Mouse (Mus musculus): ENCODE data around the gene Egfl6.
"Not testable (repeated sequence)": the region's sequence is repeated elsewhere in the genome, so short reads cannot be mapped to it uniquely, and the experiment has no call there.

Gene Egfl6

DNA sequence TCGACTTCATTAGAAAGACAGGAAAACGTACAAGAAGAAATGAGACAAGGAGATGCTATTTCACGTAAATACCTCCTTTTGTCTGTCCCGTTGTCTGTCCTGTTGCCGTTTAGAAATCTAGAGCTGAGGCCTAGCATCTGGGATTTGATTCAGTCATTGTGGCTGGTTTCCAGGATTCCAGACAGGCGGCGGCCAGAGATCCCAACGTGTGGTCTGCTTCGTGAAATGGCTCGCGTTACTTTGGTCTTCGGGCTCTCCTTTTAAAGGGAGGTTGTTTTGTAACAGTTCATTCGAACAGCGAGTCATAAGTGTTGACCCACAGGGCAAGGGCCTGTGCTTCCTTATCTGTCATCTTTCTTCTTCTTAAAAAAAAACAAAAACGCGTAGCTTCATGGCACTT is 67.2 kb downstream of the Egfl6 start, which contains the start of gene Tceanc:
Tceanc (minus strand) TSS at position 223 of the 400 bp plus-strand sequence.
- no peak for DNase-seq (ENCODE audit: extremely low spot score, low read depth, low spot score)

DNA sequence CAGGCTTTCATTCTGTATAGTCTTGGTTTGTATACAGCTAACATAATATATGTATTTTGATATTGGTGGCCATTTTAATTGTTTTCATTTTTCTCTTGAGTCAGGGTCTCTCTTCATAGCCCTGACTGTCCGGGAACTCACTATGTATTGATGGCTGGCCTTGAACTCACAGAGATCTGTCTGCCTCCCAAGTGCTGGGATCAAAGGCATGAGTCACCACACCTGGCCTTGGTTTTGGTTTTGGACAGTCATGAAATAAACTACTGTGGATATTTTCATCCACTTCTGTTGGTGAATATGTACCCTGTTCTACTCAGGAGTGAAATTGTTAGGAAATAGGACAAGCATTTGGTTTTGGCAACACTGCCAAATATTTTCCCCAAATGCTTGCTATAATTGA is 68.9 kb downstream of the Egfl6 start:
- DNase-seq (ENCODE audit: extremely low spot score, low read depth, low spot score), result no peak

DNA sequence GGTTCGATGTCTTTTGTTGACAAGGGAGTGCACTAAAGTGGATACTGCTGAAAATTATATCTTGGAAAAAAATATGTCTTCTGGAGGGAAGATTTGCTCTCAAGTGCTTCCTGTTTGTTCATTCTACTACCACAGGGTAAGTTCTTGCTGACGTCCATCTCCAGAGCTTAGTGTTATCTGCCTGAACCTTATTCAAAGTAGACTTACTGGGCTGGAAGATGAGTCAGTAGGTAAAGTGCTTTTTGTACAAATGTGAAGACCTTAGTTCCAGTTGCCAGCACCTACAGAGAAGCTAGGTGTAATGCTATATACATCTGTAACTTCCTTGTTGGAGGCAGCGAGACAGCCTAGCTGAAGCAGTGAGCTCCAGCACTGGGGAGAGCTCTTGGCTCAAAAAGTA is 69.6 kb downstream of the Egfl6 start:
- no peak for DNase-seq (ENCODE audit: extremely low spot score, low read depth, low spot score)

DNA sequence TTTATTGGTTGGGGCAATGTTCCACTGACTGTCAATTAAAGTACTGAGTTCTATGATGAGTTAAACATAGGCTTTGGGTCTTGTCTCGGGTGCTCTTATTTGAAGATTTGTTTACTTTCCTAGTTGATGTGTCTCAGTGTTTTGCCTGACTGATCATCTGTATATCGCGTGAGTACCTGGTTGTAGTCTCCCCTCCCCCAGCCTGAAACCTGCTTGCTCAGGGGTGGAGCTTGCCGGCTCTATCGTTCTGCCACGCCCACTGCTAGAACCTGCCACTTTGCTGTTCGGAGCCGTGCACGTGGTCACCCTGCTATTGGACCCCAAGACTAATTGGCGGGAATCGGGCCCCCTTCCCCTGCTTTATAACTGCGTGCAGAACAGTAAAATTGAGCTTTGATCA is 71.5 kb downstream of the Egfl6 start:
- not testable (repeated sequence) for DNase-seq (ENCODE audit: extremely low spot score, low read depth, low spot score)

DNA sequence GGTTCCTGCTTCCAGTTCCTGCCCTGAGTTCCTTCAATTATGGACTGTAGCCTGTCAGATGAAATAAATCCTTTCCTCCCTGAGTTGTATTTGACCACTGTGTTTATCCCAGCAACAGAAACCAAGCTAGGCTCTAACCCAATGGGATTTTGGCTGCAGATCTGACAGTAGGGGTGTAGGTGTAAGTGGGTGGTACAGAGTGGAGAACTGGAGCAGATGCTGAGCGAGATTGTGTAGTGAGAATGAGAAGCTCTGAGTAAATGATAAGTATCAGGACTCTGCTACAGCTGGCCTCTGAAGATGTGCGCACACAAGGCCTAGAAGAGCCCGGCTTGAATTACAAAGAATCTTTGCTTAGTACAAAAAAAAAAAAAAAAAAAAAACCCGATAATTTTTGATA is 73.4 kb downstream of the Egfl6 start:
- no peak for DNase-seq (ENCODE audit: extremely low spot score, low read depth, low spot score)

DNA sequence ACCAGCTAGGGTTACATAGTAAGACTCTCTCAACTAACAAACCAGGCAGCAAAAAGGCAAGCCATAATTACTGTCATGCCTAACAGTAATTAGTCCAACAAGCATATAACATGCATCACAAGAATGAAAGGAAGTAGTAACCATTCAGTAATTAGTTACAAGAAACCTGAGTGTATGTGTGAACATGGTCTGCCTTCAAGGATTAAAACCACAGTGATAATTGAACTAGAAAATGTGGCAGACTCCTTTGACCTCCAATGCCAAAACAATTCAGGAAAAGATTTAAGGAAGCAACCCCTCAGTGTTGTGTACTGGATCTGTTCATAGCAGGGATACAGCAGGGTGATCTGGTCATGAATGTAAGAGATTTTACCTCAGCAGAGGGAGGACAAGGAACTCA is 74.4 kb downstream of the Egfl6 start:
- no peak for DNase-seq (ENCODE audit: extremely low spot score, low read depth, low spot score)

DNA sequence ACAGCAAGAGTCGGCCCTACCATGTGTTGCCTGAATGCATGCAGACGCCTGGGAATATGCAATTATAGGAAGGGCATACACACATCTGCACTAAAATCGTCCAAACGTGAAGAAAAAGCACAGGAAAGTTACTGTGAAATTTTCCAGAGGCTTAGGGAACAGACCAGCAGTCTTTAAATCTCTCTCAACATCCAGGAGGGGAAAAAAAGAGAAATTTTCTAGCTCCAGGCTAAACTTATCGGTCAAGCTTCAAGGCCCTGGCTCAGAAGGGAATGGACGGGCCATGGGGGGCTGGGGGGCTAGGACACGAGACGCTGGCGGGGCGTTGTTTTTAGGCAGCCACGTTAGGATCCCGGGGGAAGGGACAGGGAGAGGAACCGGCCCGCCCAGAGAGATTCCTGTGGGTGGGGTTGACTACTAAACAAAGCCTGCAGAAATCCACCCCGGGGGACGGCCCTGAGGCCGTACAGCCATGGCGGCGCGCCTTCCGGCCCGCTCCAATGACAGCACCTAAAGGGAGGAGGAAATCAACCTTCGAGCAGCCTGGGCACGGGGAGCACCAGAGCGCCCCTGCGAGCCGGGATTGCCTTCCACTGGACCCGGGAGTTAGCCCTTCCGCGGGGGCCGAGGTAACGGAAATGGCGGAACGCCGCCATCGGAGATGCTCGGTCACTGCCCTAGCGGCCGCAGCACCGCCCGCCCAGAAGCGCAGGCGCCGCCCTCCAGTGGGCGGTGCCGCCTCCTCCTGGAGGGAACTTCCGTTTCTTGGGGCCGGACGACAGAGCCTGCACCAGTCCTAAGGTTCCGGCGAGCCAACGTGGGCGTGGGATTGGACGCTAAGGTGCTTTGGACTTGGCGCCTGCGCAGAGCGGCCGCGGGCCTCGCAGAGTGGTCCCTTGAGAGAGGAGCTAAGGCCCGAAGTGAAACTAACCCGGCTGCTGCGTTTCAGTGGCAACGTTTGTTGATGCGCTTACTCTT is 75.5 kb downstream of the Egfl6 start:
- DNase-seq (ENCODE audit: extremely low spot score, low read depth, low spot score), result peak; percentile 67

DNA sequence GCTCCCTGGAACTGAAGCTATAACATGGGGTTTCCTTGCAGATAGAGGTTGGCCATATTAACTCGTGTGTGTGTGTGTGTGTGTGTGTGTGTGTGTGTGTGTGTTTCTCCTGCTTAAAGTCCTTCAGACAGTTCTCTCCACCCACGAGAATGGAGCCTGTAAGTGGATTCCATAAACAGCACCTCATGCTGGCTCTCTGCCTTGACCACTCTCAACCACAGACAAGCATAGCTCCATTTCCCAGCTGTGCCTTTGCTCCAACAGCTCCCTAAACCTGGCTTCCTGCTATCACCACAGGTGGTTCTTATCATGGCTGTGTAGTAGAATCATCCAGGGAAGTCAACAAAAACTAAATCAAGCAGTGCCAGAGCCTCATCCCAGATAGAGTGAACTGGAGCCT is 81.1 kb downstream of the Egfl6 start:
- DNase-seq (ENCODE audit: extremely low spot score, low read depth, low spot score), result no peak

DNA sequence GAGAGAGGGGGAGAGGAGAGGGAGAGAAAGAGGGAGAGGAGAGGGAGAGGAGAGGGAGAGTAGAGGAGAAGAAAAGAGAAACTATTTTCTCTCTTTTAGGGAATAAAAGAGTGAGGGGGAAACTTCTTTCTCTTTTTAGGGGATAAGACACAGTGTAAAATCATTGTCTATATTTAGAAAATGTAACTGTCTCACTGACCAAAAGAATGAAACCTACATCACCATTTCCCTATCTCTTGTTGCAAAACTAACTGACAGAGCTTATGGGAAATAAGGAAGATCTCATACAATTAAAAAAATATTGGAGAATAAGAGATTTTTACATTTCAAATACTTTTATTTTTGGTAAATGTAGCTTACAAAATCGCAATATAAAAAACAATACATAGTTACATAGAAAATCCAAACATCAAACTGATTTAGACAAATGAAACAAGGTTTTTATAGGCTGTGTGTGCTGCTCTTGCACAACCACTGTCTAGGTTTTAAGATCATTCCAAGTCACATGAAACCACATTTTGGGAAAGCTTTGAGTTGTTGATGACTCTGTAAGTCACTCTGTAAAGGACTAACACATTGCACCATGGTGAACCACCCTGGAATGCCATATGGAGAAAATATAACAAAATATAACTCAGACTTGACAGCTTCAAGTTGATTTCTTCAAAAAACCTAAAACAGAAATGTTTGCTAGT is 85.9 kb downstream of the Egfl6 start:
- DNase-seq (ENCODE audit: extremely low spot score, low read depth, low spot score), result no peak

DNA sequence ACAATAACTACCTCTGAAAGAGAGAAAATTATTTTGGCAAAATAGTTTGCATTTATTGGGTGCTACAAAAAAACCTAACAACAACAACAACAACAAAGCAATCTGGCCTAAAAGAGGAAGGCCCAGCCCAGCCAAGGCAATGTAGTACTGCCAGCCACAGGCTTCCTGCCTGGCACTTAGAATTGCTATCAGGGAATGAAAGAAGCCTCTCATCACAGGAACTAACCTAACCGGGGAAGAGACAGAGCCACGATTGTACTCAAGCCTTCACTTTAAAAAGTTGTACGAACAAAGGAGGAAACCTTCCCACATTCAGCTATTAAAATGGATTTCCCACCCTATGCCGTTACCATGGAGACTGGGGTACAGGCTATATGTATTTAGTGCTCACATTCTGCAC is 87.7 kb downstream of the Egfl6 start:
- DNase-seq (ENCODE audit: extremely low spot score, low read depth, low spot score), result no peak

DNA sequence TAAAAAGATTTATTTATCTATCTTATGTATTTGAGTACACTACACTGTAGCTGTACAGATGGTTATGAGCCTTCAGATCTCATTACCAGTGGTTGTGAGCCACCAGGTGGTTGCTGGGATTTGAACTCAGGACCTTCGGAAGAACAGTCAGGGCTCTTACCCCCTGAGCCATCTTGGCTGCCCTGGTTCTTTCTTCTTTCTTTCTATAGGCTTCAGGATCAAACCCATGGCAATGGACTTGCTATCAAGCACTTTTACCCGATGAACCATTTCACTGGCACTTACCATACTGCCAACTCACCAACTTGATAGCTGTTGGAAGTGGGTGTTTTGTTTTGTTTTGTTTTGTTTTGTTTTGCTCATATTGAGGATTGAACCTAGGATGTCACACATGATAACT is 90.5 kb downstream of the Egfl6 start:
- DNase-seq (ENCODE audit: extremely low spot score, low read depth, low spot score), result no peak

DNA sequence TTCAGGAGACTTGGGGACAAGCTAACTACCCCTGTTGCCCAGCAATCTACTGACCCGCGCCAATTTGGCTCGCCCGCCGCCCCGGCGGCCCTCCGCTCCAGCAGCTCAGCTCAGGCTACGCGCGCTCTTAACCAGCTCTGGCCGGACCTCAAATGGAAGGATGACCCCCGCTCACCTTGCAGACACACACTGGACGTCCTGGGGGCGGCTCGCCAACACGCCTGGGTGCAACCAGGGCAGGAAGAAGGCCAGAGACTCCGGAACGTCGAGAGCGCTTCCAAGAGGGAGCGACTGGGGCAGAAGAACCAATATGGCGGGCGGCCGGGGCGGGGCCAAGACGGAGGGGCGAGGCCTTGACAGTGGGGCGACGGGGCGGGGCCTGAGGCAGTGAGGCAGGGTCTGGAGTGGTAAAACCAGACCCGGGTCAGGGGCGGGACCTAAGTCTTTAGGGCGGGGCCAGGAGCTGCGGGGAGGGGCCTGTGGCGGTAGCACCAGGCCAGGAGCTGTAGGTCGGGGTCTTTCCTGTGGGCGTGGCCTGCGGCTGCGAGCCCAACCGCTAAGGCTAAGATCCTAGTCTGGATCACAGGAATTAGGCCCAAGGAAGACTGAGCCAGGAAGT is 106.0 kb downstream of the Egfl6 start, which contains the start of gene Rab9:
Rab9 (minus strand) TSS at position 503 of the 619 bp plus-strand sequence.
- peak; percentile 33 for DNase-seq (ENCODE audit: extremely low spot score, low read depth, low spot score)

DNA sequence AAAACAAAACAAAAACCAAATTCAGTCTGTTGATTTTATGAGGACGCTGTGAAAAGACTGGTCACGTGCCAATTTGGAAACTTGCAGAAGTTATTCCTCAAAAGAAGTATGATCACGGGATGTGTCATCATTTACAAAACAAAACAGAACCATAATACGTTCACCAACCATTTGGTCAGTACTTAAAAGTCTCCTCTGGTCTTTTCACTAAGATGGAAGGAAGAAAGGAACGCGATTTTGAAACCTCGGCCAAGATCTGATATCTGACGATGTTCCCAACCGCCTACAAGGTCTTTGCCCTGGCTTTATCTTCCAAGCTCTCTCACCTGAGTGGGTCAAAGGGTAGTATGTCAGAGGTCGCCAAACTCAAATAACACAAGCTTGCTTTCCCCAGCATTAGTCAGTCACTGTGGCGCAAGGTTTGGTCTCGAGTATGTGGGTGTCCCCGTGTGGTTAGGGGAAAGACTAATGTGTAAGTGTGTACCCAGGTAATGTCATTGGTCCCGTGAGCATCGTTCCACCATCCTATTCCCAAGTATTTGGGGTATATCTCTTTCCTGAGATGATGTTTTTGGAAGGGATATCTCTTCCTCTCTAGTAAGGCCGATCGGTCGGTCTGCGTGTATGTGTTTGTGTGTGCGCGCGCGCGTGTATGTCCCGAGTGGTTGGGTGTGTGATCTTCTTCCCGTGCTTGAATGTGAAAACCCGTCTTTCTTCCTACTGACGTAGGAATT is 106.7 kb downstream of the Egfl6 start:
- DNase-seq (ENCODE audit: extremely low spot score, low read depth, low spot score), result no peak

DNA sequence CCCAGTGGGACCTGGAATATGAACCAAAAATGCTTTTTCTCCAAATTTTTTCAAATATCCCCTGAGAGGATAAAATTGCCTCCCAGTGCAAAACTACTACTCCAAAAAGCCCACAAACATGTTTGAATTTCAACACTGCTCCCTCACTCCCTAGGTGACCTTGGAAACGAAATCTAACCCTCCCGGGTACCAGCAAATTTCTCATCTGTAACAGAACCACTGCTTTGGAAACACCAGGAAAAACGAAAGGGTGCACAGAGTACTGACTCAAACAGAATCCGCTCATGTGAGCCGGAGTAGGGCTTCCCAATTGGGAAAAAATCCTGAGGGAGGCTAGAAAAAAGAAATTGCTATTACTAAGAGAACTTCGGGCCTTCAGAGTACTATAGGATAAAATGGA is 108.1 kb downstream of the Egfl6 start:
- no peak for DNase-seq (ENCODE audit: extremely low spot score, low read depth, low spot score)

Data from hindlimb bud, embryonic 11.5 days (tissue).